Mouse (Mus musculus) neutrophil, adult 5-6 weeks (primary cell): Measurements from ENCODE around the gene Mob2. TPM values are rescaled to one million over a fixed set of nuclear protein-coding genes. Genes with fewer than 3 reads are reported as not detected.

Source experiments
- ATAC-seq: fragments of 151-379, 151-347 bp; 2 replicates; pipeline ENCODE4 v1.8.0; 2017; ENCODE audit warnings: mild to moderate bottlenecking, moderate TSS enrichment; ENCODE audit not compliant: insufficient number of reproducible peaks, poor library complexity, low FRiP score, severe bottlenecking; ENCODE audit errors: extremely low read depth
- total RNA-seq: library from RNA; stranded (forward); fragments of 200-1000 nt; gene quantifications from 2 replicates; pipeline ENCODE4 v1.2.3, GENCODE M21; 2017

The Mob2 gene
- total RNA-seq, 1 experiment from 2014 or later, result 39.6 TPM

- no peak for ATAC-seq
Measured at GRCm38 (mm10) chr7:141962521-141962920, 98.3 kb downstream of the Mob2 start.

GRCm38 (mm10) chr7:141961491-141961890 is 99.4 kb downstream of the Mob2 start:
- ATAC-seq, result no peak

GRCm38 (mm10) chr7:141960926-141961325 is 99.9 kb downstream of the Mob2 start:
- no peak for ATAC-seq

- no peak for ATAC-seq
Measured at GRCm38 (mm10) chr7:141959133-141959532, 101.7 kb downstream of the Mob2 start.

Other genes with a start within 250 kb of the Mob2 start
- gene Muc5b, start 222.0 kb downstream of the Mob2 start, total RNA-seq, result not detected in 2 replicates
- gene Tollip, start 142.6 kb downstream of the Mob2 start, total RNA-seq, result 40.9 and 41.5 TPM in 2 replicates
- gene Brsk2, start 111.3 kb downstream of the Mob2 start, total RNA-seq, result 0.12 and 0.25 TPM in 2 replicates
- not detected in 2 replicates for gene Dusp8, start 34.8 kb upstream of the Mob2 start, total RNA-seq
- not detected in 2 replicates for gene Gm45618, start 59.7 kb upstream of the Mob2 start, total RNA-seq
- not detected in 2 replicates for gene Gm39115, start 75.0 kb upstream of the Mob2 start, total RNA-seq
- gene Gm45337, start 83.5 kb upstream of the Mob2 start, total RNA-seq, result not detected in 2 replicates
- not detected in 2 replicates for gene Gm29735, start 96.0 kb upstream of the Mob2 start, total RNA-seq
- not detected in 2 replicates for gene Gm4553, start 104.7 kb upstream of the Mob2 start, total RNA-seq
- not detected in 2 replicates for gene Krtap5-2, start 114.9 kb upstream of the Mob2 start, total RNA-seq
- not detected in 2 replicates for gene Gm10153, start 129.3 kb upstream of the Mob2 start, total RNA-seq
- gene Krtap5-3, start 140.3 kb upstream of the Mob2 start, total RNA-seq, result not detected in 2 replicates
- gene Gm7579, start 150.8 kb upstream of the Mob2 start, total RNA-seq, result not detected in 2 replicates
- gene Krtap5-5, start 168.9 kb upstream of the Mob2 start, total RNA-seq, result not detected in 2 replicates
- gene Gm40460, start 180.0 kb upstream of the Mob2 start, total RNA-seq, result not detected in 2 replicates
- gene Gm2431, start 197.3 kb upstream of the Mob2 start, total RNA-seq, result not detected in 2 replicates
- not detected in 2 replicates for gene Gm4559, start 213.3 kb upstream of the Mob2 start, total RNA-seq
- not detected in 2 replicates for gene Krtap5-1, start 236.1 kb upstream of the Mob2 start, total RNA-seq
- gene Krtap5-4, start 242.5 kb upstream of the Mob2 start, total RNA-seq, result not detected in 2 replicates